Mouse (Mus musculus) stomach, embryonic 15.5 days (tissue): Measurements from ENCODE around the gene Ube2f. TPM values are rescaled to one million over a fixed set of nuclear protein-coding genes. Genes with fewer than 3 reads are reported as not detected.

Source experiments
- ATAC-seq: fragments of 200-750 bp; cut with Nextera tagmentation; 2 replicates; pipeline ENCODE4 v1.8.0; 2017; ENCODE audit warnings: low read depth, moderate number of reproducible peaks, moderate TSS enrichment; ENCODE audit not compliant: insufficient read depth, low FRiP score
- H3K27ac ChIP-seq: fragments of 300-500 bp; sonication (generic); 2 replicates; pipeline ENCODE4 v1.5.1; 2015; ENCODE audit warnings: mild to moderate bottlenecking, inconsistent platforms
- H3K27me3 ChIP-seq: fragments of 300-500 bp; sonication (generic); replicated peaks from 2 replicates; pipeline ENCODE4 v1.6.1; 2015; ENCODE audit warnings: inconsistent platforms
- H3K36me3 ChIP-seq: fragments of 300-500 bp; sonication (generic); 2 replicates; pipeline ENCODE4 v1.6.1; 2015; ENCODE audit warnings: inconsistent platforms
- H3K4me1 ChIP-seq: fragments of 300-500 bp; sonication (generic); 2 replicates; pipeline ENCODE4 v1.6.1; 2015; ENCODE audit warnings: inconsistent platforms
- H3K4me2 ChIP-seq: fragments of 300-500 bp; sonication (generic); 2 replicates; pipeline ENCODE4 v1.6.1; 2015; ENCODE audit warnings: mild to moderate bottlenecking, inconsistent platforms
- H3K4me3 ChIP-seq: fragments of 300-500 bp; sonication (generic); replicated peaks from 2 replicates; pipeline ENCODE4 v1.5.1; 2015; ENCODE audit warnings: inconsistent platforms
- H3K9ac ChIP-seq: fragments of 300-500 bp; sonication (generic); 2 replicates; pipeline ENCODE4 v1.6.1; 2015; ENCODE audit warnings: inconsistent platforms
- H3K9me3 ChIP-seq: fragments of 300-500 bp; sonication (generic); 2 replicates; pipeline ENCODE4 v1.6.1; 2016; ENCODE audit warnings: inconsistent platforms
- WGBS: fragments of 180-500 bp; shearing (Covaris S2); methylation state at CpG from one replicate; pipeline ENCODE4 v1.1.7; 2015; 5-methylcytosine and 5-hydroxymethylcytosine counted together
- polyA plus RNA-seq: library from polyadenylated mRNA; unstranded; fragments of >200 nt; fragmentation: Nextera tagmentation; extraction: Ambion mirVana; gene quantifications from 2 replicates; pipeline ENCODE4 v1.2.1, GENCODE M21; 2015

Ube2f gene
- polyA plus RNA-seq, 1 experiment from 2014 or later = 66.9 TPM

DNA sequence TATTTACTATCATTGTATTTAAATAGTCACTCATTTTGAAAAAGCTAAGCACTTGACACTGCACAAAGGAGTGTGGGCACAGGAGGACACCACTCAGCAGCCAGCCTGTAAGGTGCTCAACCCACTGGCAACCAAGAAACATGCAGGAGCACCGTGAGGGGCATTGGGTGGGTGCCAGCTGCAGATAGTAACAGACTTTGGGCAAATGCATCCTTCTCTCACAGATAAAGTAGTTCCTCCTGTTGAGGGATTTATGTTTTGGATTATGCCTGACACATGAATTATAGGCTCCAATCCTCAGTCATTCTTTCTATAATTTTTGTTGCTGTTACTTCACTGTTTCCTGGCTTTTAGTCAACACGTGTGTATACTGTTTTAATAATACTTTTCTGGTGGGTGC, 27.4 kb downstream of the Ube2f start:
- 87% methylated on average over 2 of the region's 2 CpGs for WGBS
- Histone ChIP-seq H3K4me3 (no peak overlapping the region), H3K9ac (no peak overlapping the region), H3K9me3 (no peaks in the 10 kb centered on the region), H3K27ac (no peak overlapping the region), H3K36me3 (peaks cover 27% of the 10 kb centered on the region), H3K4me2 (no peak overlapping the region), H3K27me3 (no peaks in the 10 kb centered on the region), H3K4me1 (no peaks in the 10 kb centered on the region)
- ATAC-seq = no peak

DNA sequence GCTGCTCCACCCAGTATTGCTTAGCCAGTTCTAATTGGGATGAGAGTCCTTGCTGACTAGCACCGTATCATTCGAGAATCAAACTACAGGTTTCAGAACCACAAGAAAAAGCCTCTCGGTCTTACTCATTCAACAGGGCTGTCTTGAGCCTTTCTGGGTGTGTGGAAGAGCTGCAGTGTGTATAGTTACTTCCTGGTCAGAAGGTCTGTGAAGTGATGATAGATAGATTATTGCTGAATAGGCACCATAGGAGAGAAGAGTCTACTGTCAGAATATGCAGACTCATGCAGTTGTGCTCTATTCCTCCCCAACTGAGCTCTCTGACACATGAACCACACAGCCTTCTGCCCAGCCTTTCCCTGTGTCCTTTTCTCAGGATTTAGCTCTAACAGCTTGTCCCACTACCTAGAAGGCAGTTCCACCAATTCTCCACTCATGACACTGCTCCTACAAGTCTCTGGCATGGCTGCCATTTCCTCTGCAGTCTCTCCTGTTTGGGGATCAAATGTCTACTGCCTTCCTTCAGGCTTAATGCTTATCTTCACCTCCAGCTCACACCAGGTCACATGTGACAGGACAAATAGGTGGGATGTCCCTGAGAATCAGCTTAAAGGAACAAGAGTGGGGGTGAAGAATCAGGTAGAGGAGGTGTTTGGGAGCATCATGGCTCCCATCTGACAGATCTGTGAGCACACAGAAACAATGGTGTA, 28.5 kb downstream of the Ube2f start:
- Histone ChIP-seq H3K4me2 (no peak overlapping the region), H3K4me3 (no peak overlapping the region), H3K9me3 (no peaks in the 10 kb centered on the region), H3K9ac (no peak overlapping the region), H3K27me3 (no peaks in the 10 kb centered on the region), H3K27ac (0 out of 2 replicates have a peak overlapping the region, but pooled peaks have one; percentile 22), H3K36me3 (peaks cover 27% of the 10 kb centered on the region), H3K4me1 (no peaks in the 10 kb centered on the region)
- WGBS = 92% methylated on average over 3 of the region's 3 CpGs
- ATAC-seq = peak; percentile 35; the same call in 1 of the 2 replicates

DNA sequence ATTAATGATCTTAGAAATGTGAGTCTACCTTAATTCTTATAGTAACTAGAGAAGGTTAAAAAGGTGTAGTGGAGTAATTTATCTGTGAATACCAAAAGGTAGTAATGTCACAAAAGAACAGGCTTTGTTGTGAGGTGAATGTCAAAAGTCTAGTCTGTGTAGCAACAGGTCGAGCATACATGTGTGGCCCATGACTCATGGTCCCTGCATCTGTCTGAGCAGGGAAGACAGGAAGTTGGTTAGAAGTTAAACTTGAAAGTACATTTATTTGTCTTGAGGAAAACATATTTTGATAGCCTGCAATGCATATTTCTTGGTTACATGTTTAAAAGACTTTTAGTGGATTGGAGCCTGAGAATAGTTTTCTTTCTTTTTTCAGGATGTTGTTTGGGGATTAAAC, 29.0 kb downstream of the Ube2f start:
- no peak for ATAC-seq
- Histone ChIP-seq H3K4me1 (no peaks in the 10 kb centered on the region), H3K27me3 (no peaks in the 10 kb centered on the region), H3K9ac (no peak overlapping the region), H3K36me3 (peaks cover 27% of the 10 kb centered on the region), H3K4me2 (no peak overlapping the region), H3K27ac (no peak overlapping the region), H3K9me3 (no peaks in the 10 kb centered on the region), H3K4me3 (no peak overlapping the region)
- WGBS = 64% methylated on average over 1 of the region's 1 CpGs

DNA sequence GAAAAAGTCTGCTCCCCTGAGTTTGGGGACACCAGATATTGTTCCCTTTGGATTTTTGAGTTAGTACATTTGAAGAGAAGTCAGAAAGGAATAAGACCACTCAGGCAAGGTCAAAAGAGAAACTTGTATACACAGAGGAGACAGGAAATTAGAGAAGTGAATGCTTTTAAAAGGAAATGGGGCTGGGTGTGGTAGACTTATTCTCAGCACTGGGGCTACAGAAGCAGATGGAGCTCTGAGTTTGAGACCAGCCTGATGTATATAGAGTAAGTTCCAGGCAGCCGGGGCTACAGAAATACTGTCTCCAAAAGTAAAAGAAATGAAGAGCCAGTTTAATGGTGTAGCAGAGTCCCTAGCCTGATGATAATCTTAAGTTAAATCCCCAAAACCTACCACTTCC, 32.5 kb downstream of the Ube2f start:
- Histone ChIP-seq H3K27ac (no peak overlapping the region), H3K4me1 (no peaks in the 10 kb centered on the region), H3K9ac (no peak overlapping the region), H3K27me3 (no peaks in the 10 kb centered on the region), H3K4me2 (no peak overlapping the region), H3K36me3 (peaks cover 19% of the 10 kb centered on the region; the same call in 1 of the 2 replicates), H3K9me3 (no peaks in the 10 kb centered on the region), H3K4me3 (no peak overlapping the region)
- ATAC-seq = no peak
- 85% methylated on average over 1 of the region's 1 CpGs for WGBS

DNA sequence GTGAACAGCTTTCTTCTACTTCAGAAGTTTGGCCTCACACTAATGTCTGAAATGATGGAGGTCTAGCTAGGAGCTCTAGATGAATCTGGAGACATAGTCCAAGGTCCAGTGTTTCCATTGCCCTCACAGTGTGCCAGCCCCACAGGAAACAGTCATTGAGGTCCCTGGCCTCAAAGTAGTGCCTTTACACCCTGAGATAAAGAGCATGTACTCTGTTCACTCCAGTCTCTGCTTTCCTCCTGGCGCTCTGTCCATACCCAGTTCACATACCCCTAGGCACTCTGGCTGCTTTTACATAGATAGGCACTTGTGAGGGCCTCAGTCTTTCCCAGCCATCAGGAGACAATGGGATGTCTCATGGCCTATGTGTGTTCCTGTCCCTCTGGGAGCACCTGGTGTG, 39.3 kb downstream of the Ube2f start:
- no peak overlapping the region for H3K4me3 ChIP-seq
- H3K4me2 ChIP-seq = no peak overlapping the region
- H3K27me3 ChIP-seq = no peaks in the 10 kb centered on the region
- 100% methylated on average over 1 of the region's 1 CpGs for WGBS
- H3K36me3 ChIP-seq = peaks cover 7% of the 10 kb centered on the region; the same call in 1 of the 2 replicates
- H3K9me3 ChIP-seq = no peaks in the 10 kb centered on the region
- no peak overlapping the region for H3K9ac ChIP-seq
- ATAC-seq = no peak
- H3K4me1 ChIP-seq = no peaks in the 10 kb centered on the region
- H3K27ac ChIP-seq = no peak overlapping the region

DNA sequence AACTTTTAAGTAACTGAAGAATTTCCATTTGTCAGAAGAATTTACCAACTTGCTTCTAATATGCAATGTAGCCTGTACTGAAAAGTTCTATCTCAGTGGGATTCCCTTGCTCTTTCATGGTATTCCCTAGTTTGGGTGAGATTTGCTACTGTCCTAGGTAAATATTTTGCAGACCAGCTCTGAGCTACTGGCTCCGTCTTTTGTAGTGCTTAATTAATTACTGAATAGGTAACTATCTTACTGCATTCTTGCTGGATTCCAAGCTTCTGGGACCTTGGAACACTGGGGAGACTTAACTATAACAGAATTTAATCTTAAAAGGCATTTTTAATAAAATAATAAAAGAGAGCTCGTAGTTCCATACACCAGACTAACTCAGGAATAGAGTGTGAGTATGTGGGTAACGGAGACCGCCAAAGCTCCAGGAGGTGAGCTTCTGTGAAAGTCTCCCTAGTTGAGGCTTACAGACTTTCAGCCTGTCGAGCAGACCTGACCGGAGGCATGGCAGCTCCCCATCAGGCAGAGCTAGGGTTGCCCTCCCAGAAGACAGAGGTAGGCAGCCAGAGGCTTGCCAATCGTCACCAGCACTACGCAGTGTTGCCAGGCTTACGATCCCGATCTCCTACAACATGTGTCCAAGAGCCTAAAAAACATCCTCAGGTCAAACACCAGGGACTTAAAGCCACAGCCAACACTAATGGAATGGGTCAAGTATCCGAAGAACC, 42.2 kb downstream of the Ube2f start:
- H3K4me3 ChIP-seq = no peak overlapping the region
- H3K36me3 ChIP-seq = peaks cover 3% of the 10 kb centered on the region; the same call in 1 of the 2 replicates
- H3K4me2 ChIP-seq = no peak overlapping the region
- H3K9me3 ChIP-seq = no peaks in the 10 kb centered on the region
- no peaks in the 10 kb centered on the region for H3K27me3 ChIP-seq
- ATAC-seq = no peak
- no peaks in the 10 kb centered on the region for H3K4me1 ChIP-seq
- 90% methylated on average over 11 of the region's 11 CpGs for whole genome bisulfite sequencing
- no peak overlapping the region for H3K27ac ChIP-seq
- H3K9ac ChIP-seq = no peak overlapping the region

DNA sequence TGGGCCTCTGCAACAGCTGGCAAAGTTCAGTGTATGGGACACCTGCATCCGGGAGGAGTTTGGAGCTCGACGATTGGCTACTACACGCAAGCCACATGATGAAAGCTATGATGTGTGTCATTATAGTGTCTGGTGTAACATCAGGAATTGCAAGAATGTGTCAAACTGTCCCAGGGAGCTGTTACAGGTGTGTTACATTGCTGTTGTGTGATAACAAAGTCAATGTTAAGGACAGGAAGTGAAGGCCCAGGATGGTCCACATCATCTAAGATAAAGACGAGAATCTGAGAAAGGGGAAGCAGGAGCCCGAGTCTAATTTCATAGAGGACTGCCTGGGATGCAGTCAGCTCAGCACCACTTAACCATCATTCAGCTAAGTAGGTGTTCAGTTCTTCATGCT, 45.4 kb downstream of the Ube2f start:
- ATAC-seq = no peak
- WGBS = 89% methylated on average over 6 of the region's 6 CpGs
- no peaks in the 10 kb centered on the region for H3K9me3 ChIP-seq
- no peak overlapping the region for H3K4me2 ChIP-seq
- no peak overlapping the region for H3K27ac ChIP-seq
- no peaks in the 10 kb centered on the region; the same call in 1 of the 2 replicates for H3K36me3 ChIP-seq
- no peaks in the 10 kb centered on the region for H3K27me3 ChIP-seq
- no peak overlapping the region for H3K4me3 ChIP-seq
- H3K9ac ChIP-seq = no peak overlapping the region
- H3K4me1 ChIP-seq = peaks cover 12% of the 10 kb centered on the region; the same call in 1 of the 2 replicates

DNA sequence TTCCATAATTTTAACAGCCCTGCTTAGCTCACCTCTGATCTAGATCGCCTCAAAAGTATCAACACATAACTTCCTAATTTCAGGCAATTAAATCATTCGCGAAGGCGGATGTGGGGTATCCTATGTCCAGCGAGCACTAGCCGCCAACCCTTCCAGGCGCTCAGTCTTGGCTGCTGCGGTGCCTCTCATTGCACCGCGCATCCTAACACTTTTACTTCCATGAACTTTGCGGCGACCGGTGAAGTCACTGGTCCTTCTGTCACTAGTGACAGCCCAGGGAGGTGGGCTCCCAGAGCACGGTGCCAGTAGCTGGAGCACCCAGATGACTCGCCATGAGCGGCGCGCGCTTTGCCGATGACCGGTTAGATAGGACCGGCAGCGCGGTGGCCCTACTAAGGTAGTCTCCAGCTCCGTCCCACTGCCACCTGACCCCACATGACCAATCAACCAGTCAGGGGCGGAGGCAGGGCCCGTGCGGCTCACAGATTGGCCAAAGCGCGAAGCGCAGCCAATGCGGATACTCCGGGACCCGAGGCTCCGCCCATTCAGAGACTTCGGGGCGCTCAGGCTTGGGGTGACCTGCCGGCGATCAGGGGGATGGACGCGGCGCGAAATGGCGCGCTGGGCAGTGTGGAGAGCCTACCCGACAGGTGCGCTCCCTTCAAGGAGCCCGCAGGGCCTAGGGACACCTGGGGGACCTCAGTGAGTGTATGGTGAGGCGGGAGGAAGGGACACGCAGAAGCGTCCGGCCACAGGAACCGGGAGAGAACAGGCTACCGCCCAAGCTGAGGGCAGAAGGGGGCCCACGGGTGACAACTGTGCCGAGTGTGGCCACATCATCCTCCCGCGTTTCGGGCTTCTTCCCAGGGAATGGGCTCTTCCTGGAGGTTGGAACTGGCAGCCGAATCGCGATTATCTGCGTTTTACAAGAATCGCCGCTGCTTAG, 48.0 kb downstream of the Ube2f start, which contains the start of gene Scly:
Gene Scly, plus strand, starts transcription at position 540 of the 946 bp plus-strand sequence.
- ATAC-seq = peak; percentile 99
- peak within 1 kb of the TSS; percentile 71 for H3K4me2 ChIP-seq
- H3K4me1 ChIP-seq = peaks cover 12% of the 10 kb centered on the region; the same call in 1 of the 2 replicates
- no peaks in the 10 kb centered on the region for H3K27me3 ChIP-seq
- H3K27ac ChIP-seq = 0 out of 2 replicates have a peak within 1 kb of the TSS, but pooled peaks have one; percentile 19
- no peaks in the 10 kb centered on the region; the same call in 1 of the 2 replicates for H3K36me3 ChIP-seq
- peak within 1 kb of the TSS; percentile 87 for H3K4me3 ChIP-seq
- peak within 1 kb of the TSS; percentile 75 for H3K9ac ChIP-seq
- under 1% methylated on average over 59 of the region's 65 CpGs for WGBS
- no peaks in the 10 kb centered on the region for H3K9me3 ChIP-seq

DNA sequence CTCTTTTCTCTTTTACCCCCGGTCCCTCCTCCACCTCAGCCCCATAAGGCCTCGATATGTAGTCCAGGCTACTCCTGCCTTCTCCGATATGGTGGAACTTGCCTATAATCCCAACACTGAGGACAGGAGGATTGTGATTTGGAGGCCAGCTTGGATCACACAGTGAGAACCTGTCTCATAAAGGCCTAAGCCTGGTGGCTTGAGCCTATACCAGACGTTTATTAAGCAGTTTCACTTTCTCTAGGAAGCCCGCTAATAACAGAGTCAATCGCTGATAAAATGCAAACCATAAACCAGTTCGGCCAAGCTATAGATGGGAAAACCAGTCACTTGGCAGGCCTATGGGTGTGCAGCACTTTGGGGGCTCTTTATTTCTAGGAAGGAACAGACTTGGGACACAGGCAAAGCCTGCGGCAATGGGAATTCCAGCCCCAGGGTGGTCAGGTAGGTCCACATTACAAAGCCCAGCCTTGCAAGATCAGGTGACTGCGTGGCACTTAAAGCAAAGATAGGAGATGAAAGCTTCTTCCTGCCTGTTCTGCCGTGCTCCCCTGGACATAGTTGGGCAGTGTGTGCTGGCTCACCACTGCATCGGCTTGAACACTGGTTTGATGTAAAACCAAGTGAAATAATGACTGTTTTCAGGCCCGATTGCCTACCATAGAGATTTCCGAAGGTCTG, 49.1 kb downstream of the Ube2f start:
- Histone ChIP-seq H3K4me3 (peak overlapping the region; percentile 87), H3K36me3 (no peaks in the 10 kb centered on the region; the same call in 1 of the 2 replicates), H3K4me1 (peaks cover 12% of the 10 kb centered on the region; the same call in 1 of the 2 replicates), H3K27me3 (no peaks in the 10 kb centered on the region), H3K9me3 (no peaks in the 10 kb centered on the region), H3K9ac (no peak overlapping the region), H3K27ac (no peak overlapping the region), H3K4me2 (peak overlapping the region; percentile 71)
- WGBS = 73% methylated on average over 13 of the region's 13 CpGs
- no peak for ATAC-seq

DNA sequence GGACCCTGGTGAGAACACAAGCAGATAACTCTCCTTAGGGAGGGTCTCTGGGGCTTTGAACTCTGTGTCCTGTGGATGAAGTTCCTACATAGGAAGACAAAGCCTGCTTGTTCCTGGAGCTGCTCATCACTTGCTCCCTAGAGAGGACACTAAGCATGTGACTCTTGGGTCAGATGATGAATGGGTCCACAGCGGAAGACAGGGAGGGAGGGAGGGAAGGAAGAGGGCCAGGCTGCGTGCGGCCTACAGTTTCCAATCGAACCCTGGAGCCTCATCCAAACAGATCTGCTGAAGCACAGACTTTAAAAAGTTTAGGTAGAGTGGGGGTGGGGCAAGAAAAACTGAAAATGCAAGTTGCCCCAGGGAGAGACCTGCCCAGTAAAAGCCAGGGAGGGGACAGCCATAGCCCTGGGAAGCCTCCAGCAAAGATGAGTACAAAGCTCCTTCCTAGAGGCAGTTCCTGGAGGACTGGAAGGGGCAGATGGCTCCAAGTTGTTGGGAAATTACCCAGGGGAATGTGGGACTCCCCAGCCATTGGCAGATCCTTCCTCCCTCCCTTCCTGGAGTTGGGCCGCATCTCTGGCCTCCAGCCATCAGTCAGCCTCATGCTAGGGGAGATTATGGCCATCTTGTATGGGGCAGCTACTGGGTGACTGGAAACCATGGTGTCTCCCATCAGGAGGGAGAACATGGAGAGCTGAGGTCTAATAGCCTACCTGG, 49.8 kb downstream of the Ube2f start:
- Histone ChIP-seq H3K4me1 (peaks cover 12% of the 10 kb centered on the region; the same call in 1 of the 2 replicates), H3K9ac (no peak overlapping the region), H3K9me3 (no peaks in the 10 kb centered on the region), H3K27me3 (no peaks in the 10 kb centered on the region), H3K36me3 (no peaks in the 10 kb centered on the region; the same call in 1 of the 2 replicates), H3K4me3 (peak overlapping the region; percentile 87; the same call in 1 of the 2 replicates), H3K4me2 (peak overlapping the region; percentile 71), H3K27ac (no peak overlapping the region; the same call in 1 of the 2 replicates)
- WGBS = 65% methylated on average over 5 of the region's 5 CpGs
- ATAC-seq = no peak
